Mouse (Mus musculus): ENCODE results near the gene Erbb3. TPM values are rescaled to one million over a fixed set of nuclear protein-coding genes. Genes with fewer than 3 reads are reported as not detected.
A peak's percentile ranks its signal among the peaks of the same experiment; 100 is the strongest.

Erbb3 gene
- polyA plus RNA-seq, 1 experiment: 0.28 TPM

- no peaks in the 10 kb centered on the region for H3K79me2 ChIP-seq (ENCODE audit: control insufficient read depth, insufficient read depth)
- no peak overlapping the region for H3K4me3 ChIP-seq (ENCODE audit: insufficient read depth, poor library complexity, severe bottlenecking)
- no peaks in the 10 kb centered on the region for H3K36me3 ChIP-seq (ENCODE audit: control insufficient read depth, insufficient read depth)
- TF ChIP-seq MYOG (IDR thresholded peaks at IDR 0.05; ENCODE audit: control insufficient read depth, extremely low read depth, insufficient read length): no peak
- no peak for TF ChIP-seq CEBPB (IDR thresholded peaks at IDR 0.05; ENCODE audit: low read depth)
- no peak for TF ChIP-seq FOSL1 (IDR thresholded peaks at IDR 0.05; ENCODE audit: insufficient read depth, low read length, poor library complexity, severe bottlenecking)
- no peak for TF ChIP-seq MAX (IDR thresholded peaks at IDR 0.05)
- TF ChIP-seq USF1 (IDR thresholded peaks at IDR 0.05; ENCODE audit: low read depth): no peak
- TF ChIP-seq CTCF (IDR thresholded peaks at IDR 0.05; ENCODE audit: control insufficient read depth, insufficient read depth, insufficient read length): no peak
- no peak for TF ChIP-seq MYOD1 (IDR thresholded peaks at IDR 0.05; ENCODE audit: control insufficient read depth, insufficient read length, low read depth)
- no peaks in the 10 kb centered on the region for H3K27me3 ChIP-seq (ENCODE audit: control insufficient read depth, insufficient read depth, insufficient read length)
- no peaks in the 10 kb centered on the region for H3K79me3 ChIP-seq (ENCODE audit: low read depth)
- H3ac ChIP-seq (ENCODE audit: control insufficient read depth, insufficient read length, low read depth): no peak overlapping the region
These were observed 9.7 kb downstream of the Erbb3 start for GRCm38 (mm10) chr10:128579731-128580130.

DNA sequence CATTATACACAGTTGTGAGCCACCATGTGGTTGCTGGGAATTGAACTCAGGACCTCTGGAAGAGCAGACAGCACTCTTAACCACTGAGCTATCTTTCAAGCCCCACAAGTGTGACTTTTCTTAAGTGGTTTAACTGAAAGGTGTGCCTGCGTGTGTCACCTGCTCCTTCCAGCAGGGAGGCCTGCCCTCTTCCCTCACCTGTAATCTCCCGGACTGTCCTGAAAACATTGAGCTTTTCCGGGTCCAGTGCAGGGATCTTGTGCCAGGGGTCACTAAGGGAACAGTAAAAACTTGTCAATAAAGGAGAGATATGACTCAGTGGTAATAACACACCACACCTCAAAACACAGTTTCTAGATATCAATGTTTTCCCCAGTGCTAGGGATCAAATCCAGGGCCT lies 10.2 kb downstream of the Erbb3 start:
- no peaks in the 10 kb centered on the region for H3K79me3 ChIP-seq (ENCODE audit: low read depth)
- H3K79me2 ChIP-seq (ENCODE audit: control insufficient read depth, insufficient read depth): no peaks in the 10 kb centered on the region
- no peak for TF ChIP-seq CEBPB (IDR thresholded peaks at IDR 0.05; ENCODE audit: low read depth)
- no peaks in the 10 kb centered on the region for H3K27me3 ChIP-seq (ENCODE audit: control insufficient read depth, insufficient read depth, insufficient read length)
- H3ac ChIP-seq (ENCODE audit: control insufficient read depth, insufficient read length, low read depth): no peak overlapping the region
- no peaks in the 10 kb centered on the region for H3K36me3 ChIP-seq (ENCODE audit: control insufficient read depth, insufficient read depth)
- H3K4me3 ChIP-seq (ENCODE audit: insufficient read depth, poor library complexity, severe bottlenecking): no peak overlapping the region

GRCm38 (mm10) chr10:128578330-128578729 lies 11.1 kb downstream of the Erbb3 start:
- no peaks in the 10 kb centered on the region for H3K36me3 ChIP-seq (ENCODE audit: control insufficient read depth, insufficient read depth)
- no peak for TF ChIP-seq FOSL1 (IDR thresholded peaks at IDR 0.05; ENCODE audit: insufficient read depth, low read length, poor library complexity, severe bottlenecking)
- TF ChIP-seq CEBPB (IDR thresholded peaks at IDR 0.05; ENCODE audit: low read depth): no peak
- no peak for TF ChIP-seq USF1 (IDR thresholded peaks at IDR 0.05; ENCODE audit: low read depth)
- TF ChIP-seq CTCF (IDR thresholded peaks at IDR 0.05; ENCODE audit: control insufficient read depth, insufficient read depth, insufficient read length): no peak
- TF ChIP-seq MAX (IDR thresholded peaks at IDR 0.05): no peak
- no peak for TF ChIP-seq MYOD1 (IDR thresholded peaks at IDR 0.05; ENCODE audit: control insufficient read depth, insufficient read length, low read depth)
- no peak for TF ChIP-seq MYOG (IDR thresholded peaks at IDR 0.05; ENCODE audit: control insufficient read depth, extremely low read depth, insufficient read length)
- H3ac ChIP-seq (ENCODE audit: control insufficient read depth, insufficient read length, low read depth): no peak overlapping the region
- H3K27me3 ChIP-seq (ENCODE audit: control insufficient read depth, insufficient read depth, insufficient read length): no peaks in the 10 kb centered on the region
- H3K4me3 ChIP-seq (ENCODE audit: insufficient read depth, poor library complexity, severe bottlenecking): no peak overlapping the region
- no peaks in the 10 kb centered on the region for H3K79me3 ChIP-seq (ENCODE audit: low read depth)
- no peaks in the 10 kb centered on the region for H3K79me2 ChIP-seq (ENCODE audit: control insufficient read depth, insufficient read depth)

- Histone ChIP-seq H3K4me3 (ENCODE audit: insufficient read depth, poor library complexity, severe bottlenecking) (no peak overlapping the region), H3K79me3 (ENCODE audit: low read depth) (no peaks in the 10 kb centered on the region), H3K79me2 (ENCODE audit: control insufficient read depth, insufficient read depth) (no peaks in the 10 kb centered on the region), H3K27me3 (ENCODE audit: control insufficient read depth, insufficient read depth, insufficient read length) (no peaks in the 10 kb centered on the region), H3ac (ENCODE audit: control insufficient read depth, insufficient read length, low read depth) (no peak overlapping the region), H3K36me3 (ENCODE audit: control insufficient read depth, insufficient read depth) (no peaks in the 10 kb centered on the region)
- no peak for TF ChIP-seq USF1 (IDR thresholded peaks at IDR 0.05; ENCODE audit: low read depth)
- TF ChIP-seq CTCF (IDR thresholded peaks at IDR 0.05; ENCODE audit: control insufficient read depth, insufficient read depth, insufficient read length): no peak
- no peak for TF ChIP-seq MAX (IDR thresholded peaks at IDR 0.05)
- TF ChIP-seq MYOD1 (IDR thresholded peaks at IDR 0.05; ENCODE audit: control insufficient read depth, insufficient read length, low read depth): no peak
- TF ChIP-seq MYOG (IDR thresholded peaks at IDR 0.05; ENCODE audit: control insufficient read depth, extremely low read depth, insufficient read length): no peak
- no peak for TF ChIP-seq CEBPB (IDR thresholded peaks at IDR 0.05; ENCODE audit: low read depth)
- no peak for TF ChIP-seq FOSL1 (IDR thresholded peaks at IDR 0.05; ENCODE audit: insufficient read depth, low read length, poor library complexity, severe bottlenecking)
These were observed 14.4 kb downstream of the Erbb3 start for GRCm38 (mm10) chr10:128575063-128575462.

DNA sequence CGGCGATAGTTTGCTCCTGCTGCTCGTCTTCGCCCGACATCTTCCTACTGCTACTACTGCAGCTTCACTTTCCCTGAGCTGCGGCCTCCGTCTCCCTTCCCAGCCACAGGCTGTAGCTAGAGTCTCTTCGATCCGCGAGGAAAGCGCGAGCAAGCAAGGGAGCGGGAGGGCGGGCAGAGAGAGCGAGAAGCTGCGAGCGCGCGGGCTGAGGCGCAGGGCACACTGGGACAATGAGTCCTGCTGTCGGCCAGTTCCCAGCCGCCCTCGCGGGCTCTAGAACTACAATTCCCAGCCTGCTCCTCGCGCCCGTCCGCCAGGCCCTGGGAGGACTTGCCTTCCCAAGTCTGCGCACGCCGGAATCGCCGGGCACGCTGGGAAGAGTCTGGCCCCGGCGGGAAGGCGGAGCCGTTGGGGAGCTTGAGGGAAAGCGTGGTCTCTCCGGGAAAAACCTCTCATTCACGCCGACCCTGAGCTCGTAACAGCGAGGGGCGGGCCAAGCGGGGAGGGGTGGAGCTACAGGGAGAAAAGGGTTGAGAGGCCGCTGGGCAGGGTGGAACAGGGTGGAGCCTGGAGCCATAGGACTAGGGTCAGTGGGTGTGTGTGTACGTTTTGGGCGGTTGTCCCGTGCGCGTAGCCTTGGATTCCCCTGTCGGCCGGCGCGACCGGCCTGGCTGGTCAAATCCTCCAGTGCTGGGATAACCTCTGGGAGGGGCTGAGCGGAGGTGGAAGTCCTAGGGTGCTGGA lies 23.5 kb downstream of the Erbb3 start, which contains the start of gene Pa2g4:
Pa2g4 (minus strand) TSS at position 200 of the 744 bp plus-strand sequence.
- Histone ChIP-seq H3K36me3 (ENCODE audit: control insufficient read depth, insufficient read depth) (peaks cover 39% of the 10 kb centered on the region), H3ac (ENCODE audit: control insufficient read depth, insufficient read length, low read depth) (peak within 1 kb of the TSS; percentile 96), H3K27me3 (ENCODE audit: control insufficient read depth, insufficient read depth, insufficient read length) (no peaks in the 10 kb centered on the region), H3K4me3 (ENCODE audit: insufficient read depth, poor library complexity, severe bottlenecking) (peak within 1 kb of the TSS; percentile 99), H3K79me2 (ENCODE audit: control insufficient read depth, insufficient read depth) (peaks cover 49% of the 10 kb centered on the region), H3K79me3 (ENCODE audit: low read depth) (peaks cover 41% of the 10 kb centered on the region)
- TF ChIP-seq MAX (IDR thresholded peaks at IDR 0.05) (peak; percentile 87), USF1 (IDR thresholded peaks at IDR 0.05; ENCODE audit: low read depth) (no peak)

GRCm38 (mm10) chr10:128565206-128565787 lies 24.2 kb downstream of the Erbb3 start:
- H3ac ChIP-seq (ENCODE audit: control insufficient read depth, insufficient read length, low read depth): peak overlapping the region; percentile 96
- peaks cover 45% of the 10 kb centered on the region for H3K36me3 ChIP-seq (ENCODE audit: control insufficient read depth, insufficient read depth)
- TF ChIP-seq CTCF (IDR thresholded peaks at IDR 0.05; ENCODE audit: control insufficient read depth, insufficient read depth, insufficient read length) (no peak), MAX (IDR thresholded peaks at IDR 0.05) (peak; percentile 97)
- no peaks in the 10 kb centered on the region for H3K27me3 ChIP-seq (ENCODE audit: control insufficient read depth, insufficient read depth, insufficient read length)
- peaks cover 43% of the 10 kb centered on the region for H3K79me3 ChIP-seq (ENCODE audit: low read depth)
- H3K79me2 ChIP-seq (ENCODE audit: control insufficient read depth, insufficient read depth): peaks cover 52% of the 10 kb centered on the region
- H3K4me3 ChIP-seq (ENCODE audit: insufficient read depth, poor library complexity, severe bottlenecking): peak overlapping the region; percentile 99
